ENCODE assay signal across 8 mouse cellular contexts in the genomic region with DNA sequence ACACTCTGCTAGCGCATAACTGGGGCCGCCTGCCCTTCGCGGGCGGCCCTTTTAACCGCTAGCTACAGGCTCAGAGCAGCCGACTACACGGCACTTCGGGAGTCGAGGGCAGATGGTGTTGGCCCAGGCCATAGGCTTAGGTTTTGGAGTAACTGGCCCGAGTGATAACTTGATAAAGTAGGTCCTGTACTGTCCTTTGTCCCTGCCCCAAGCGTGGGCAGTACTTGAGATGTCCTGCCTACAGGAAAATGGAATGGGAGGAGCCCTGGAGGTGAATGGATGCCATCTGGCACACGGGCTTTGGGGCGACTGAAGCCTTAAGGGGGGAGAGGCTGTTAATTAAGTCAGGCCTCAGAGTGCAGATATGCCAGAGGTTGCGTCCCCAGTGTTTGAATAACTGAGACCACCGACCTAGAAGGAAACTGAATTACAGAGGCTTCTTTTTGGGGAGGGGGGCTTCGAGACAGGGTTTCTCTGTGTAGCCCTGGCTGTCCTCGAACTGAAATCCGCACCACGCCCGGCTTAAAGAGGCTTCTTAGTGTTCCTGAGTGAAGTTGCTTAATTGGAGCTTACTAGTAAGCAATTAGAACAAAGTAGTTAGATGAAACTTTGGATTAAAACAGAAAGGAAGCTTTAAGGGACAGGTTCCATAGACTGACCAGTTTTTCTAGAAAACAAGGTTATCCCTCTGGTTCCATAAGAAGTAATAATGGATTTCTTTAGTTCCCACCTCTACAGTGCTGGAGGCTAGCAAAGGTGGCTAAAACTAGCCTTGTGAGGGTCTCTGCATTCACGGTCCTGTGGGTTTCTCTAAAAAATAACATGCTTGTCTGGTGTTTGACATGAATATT. TPM values are rescaled to one million over a fixed set of nuclear protein-coding genes. Genes with fewer than 3 reads are reported as not detected.
DNase-seq lines count a peak whose midpoint lies in the region; ATAC-seq lines count a peak whose summit lies in the region.

No protein-coding gene starts in this region.

- H3K4me1 ChIP-seq in hindbrain, embryonic 11.5 days (replicated peaks; ENCODE audit: control insufficient read depth, insufficient read depth, low read length): no peaks in the 10 kb centered on the region

- 1% methylated on average over 22 of the region's 22 CpGs for WGBS in hindbrain, embryonic 11.5 days

- peak overlapping the region; percentile 96 for H3K4me3 ChIP-seq in hindbrain, embryonic 11.5 days (ENCODE audit: low read depth, low read length)

- no peaks in the 10 kb centered on the region for H3K9me3 ChIP-seq in hindbrain, embryonic 11.5 days (ENCODE audit: control insufficient read depth, low read length)

- peak overlapping the region; percentile 97 for H3K27ac ChIP-seq in hindbrain, embryonic 11.5 days (ENCODE audit: low read depth, low read length)

- DNase-seq in cerebellum, postnatal 10 days: peak; percentile 81 to 85
- DNase-seq in frontal cortex, postnatal 10 days (ENCODE audit: low spot score in 2 of 2): peak; percentile 43 to 54
- DNase-seq in hindbrain, embryonic 11.5 days (ENCODE audit: low spot score): peak; percentile 76
- peak; percentile 57 to 61 for DNase-seq in layer of hippocampus, postnatal 14 days (ENCODE audit: low spot score in 2 of 2)
- DNase-seq in lung, postnatal 10 days: peak; percentile 90
- DNase-seq in retina, embryonic 14.5 days (ENCODE audit: low spot score): peak; percentile 80
- peak; percentile 56 to 72 for DNase-seq in urinary bladder, postnatal 36 days (ENCODE audit: low spot score in 2 of 2)

- H3K36me3 ChIP-seq in hindbrain, embryonic 11.5 days (ENCODE audit: control insufficient read depth, insufficient read depth, low read length): no peaks in the 10 kb centered on the region

- H3K9ac ChIP-seq in hindbrain, embryonic 11.5 days (ENCODE audit: low read depth, low read length): peak overlapping the region; percentile 99

- ATAC-seq in activated CD4-positive, CD25-positive, alpha-beta regulatory T cell, adult 4 months: peak; percentile 40
- peak; percentile 85 for ATAC-seq in hindbrain, embryonic 11.5 days (ENCODE audit: low FRiP score)

- H3K27me3 ChIP-seq in hindbrain, embryonic 11.5 days (ENCODE audit: control insufficient read depth, insufficient read depth, low read length): no peaks in the 10 kb centered on the region

- peak overlapping the region; percentile 62 for H3K4me2 ChIP-seq in hindbrain, embryonic 11.5 days (replicated peaks; ENCODE audit: low read depth, low read length)

RNA-seq across cellular contexts. Expression of a gene that starts 13.9 kb away (rescaled TPM):
- 1 to 10 TPM; 1.9 to 2.4 TPM for polyA plus RNA-seq in activated CD4-positive, CD25-positive, alpha-beta regulatory T cell, adult 4 months (2017; shearing (Covaris generic))
- polyA plus RNA-seq in hindbrain, embryonic 11.5 days (2014; fragmentation: Nextera tagmentation; extraction: Ambion mirVana): 5.5 and 6.2 TPM in 2 replicates
- 10 to 100 TPM in 1 of 2 experiments, 1 to 10 TPM in 1; 9.2 to 10.2 TPM for total RNA-seq in layer of hippocampus, postnatal 14 days (2021)

Comparison
In these comparisons a context has a peak if more than half of its experiments do, and no peak if none do; other contexts are left out.
1. Peak in every context shown above with its lines: DNase-seq, ATAC-seq, H3K4me3 ChIP-seq and H3K27ac ChIP-seq.